16 mouse cellular contexts compared by ENCODE assay signal in genomic region chr14:119520632-119521031, GRCm38 (mm10).
A peak's percentile ranks its signal among the peaks of the same experiment; 100 is the strongest.
DNase-seq lines count a peak whose midpoint lies in the region; ATAC-seq and TF ChIP-seq lines count a peak whose summit lies in the region.
"Had no signal": no experiment of that assay in that cellular context is flagged by ENCODE, and none has a peak within 500 bp of the region (broad histone marks: within the 10 kb centered on the region; RNA-seq: fewer than 3 reads in every experiment).

No protein-coding gene starts in this region.

- H3K27ac ChIP-seq in intestine, embryonic 14.5 days (ENCODE audit: low read depth) = peak overlapping the region; percentile 38; the same call in 1 of the 2 replicates
- no peak overlapping the region for H3K27ac ChIP-seq in intestine, postnatal 0 days (ENCODE audit: low read depth, low read length)
- no peak overlapping the region for H3K27ac ChIP-seq in intestine, embryonic 15.5 days
- H3K27ac ChIP-seq: gastrocnemius, adult 2 months; hindbrain, embryonic 12.5 days had no signal

- H3K9me3 ChIP-seq in intestine, embryonic 14.5 days (ENCODE audit: control insufficient read depth, low read length) = no peaks in the 10 kb centered on the region
- no peaks in the 10 kb centered on the region for H3K9me3 ChIP-seq in intestine, postnatal 0 days (ENCODE audit: control insufficient read depth)
- no peaks in the 10 kb centered on the region for H3K9me3 ChIP-seq in intestine, embryonic 15.5 days
- H3K9me3 ChIP-seq: hindbrain, embryonic 12.5 days had no signal

- intact Hi-C loops in left cerebral cortex, postnatal 4 days (cut with DNase I) = no loop called here
- intact Hi-C loops in left cerebral cortex, postnatal 25 days (cut with DNase I) = no loop called here

- H3K4me2 ChIP-seq in intestine, embryonic 14.5 days (ENCODE audit: low read length) = no peak overlapping the region
- H3K4me2 ChIP-seq in intestine, postnatal 0 days (replicated peaks; ENCODE audit: low read depth) = no peak overlapping the region
- H3K4me2 ChIP-seq in intestine, embryonic 15.5 days (replicated peaks) = no peak overlapping the region
- H3K4me2 ChIP-seq: hindbrain, embryonic 12.5 days had no signal

- no peak for TF ChIP-seq CTCF in intestine, postnatal 0 days (IDR thresholded peaks at IDR 0.05; ENCODE audit: low read depth)

- no peak for ATAC-seq in intestine, embryonic 14.5 days (replicated peaks; ENCODE audit: low FRiP score, low TSS enrichment, low read depth)
- no peak for ATAC-seq in intestine, postnatal 0 days
- ATAC-seq in intestine, embryonic 15.5 days = peak; percentile 55; the same call in 1 of the 2 replicates

- no peaks in the 10 kb centered on the region for H3K36me3 ChIP-seq in intestine, embryonic 14.5 days (ENCODE audit: control insufficient read depth, insufficient read depth, low read length)
- H3K36me3 ChIP-seq in intestine, postnatal 0 days (ENCODE audit: control insufficient read depth, insufficient read depth) = no peaks in the 10 kb centered on the region
- no peaks in the 10 kb centered on the region for H3K36me3 ChIP-seq in intestine, embryonic 15.5 days
- H3K36me3 ChIP-seq: hindbrain, embryonic 12.5 days had no signal

- no peak overlapping the region for H3K4me3 ChIP-seq in intestine, embryonic 14.5 days (ENCODE audit: low read depth, low read length)
- H3K4me3 ChIP-seq in intestine, postnatal 0 days (ENCODE audit: low read depth, low read length) = no peak overlapping the region
- H3K4me3 ChIP-seq in intestine, embryonic 15.5 days (replicated peaks) = no peak overlapping the region
- H3K4me3 ChIP-seq: gastrocnemius, adult 2 months; hindbrain, embryonic 12.5 days had no signal

- no peak overlapping the region for H3K9ac ChIP-seq in intestine, embryonic 14.5 days (ENCODE audit: low read length)
- no peak overlapping the region for H3K9ac ChIP-seq in intestine, postnatal 0 days (ENCODE audit: low read depth, low read length)
- H3K9ac ChIP-seq in intestine, embryonic 15.5 days = no peak overlapping the region
- H3K9ac ChIP-seq: hindbrain, embryonic 12.5 days had no signal

- DNase-seq in adrenal gland, postnatal 14 days = peak; percentile 4
- no peak for DNase-seq in adrenal gland, postnatal 4 days (ENCODE audit: low spot score in 2 of 2)
- no peak for DNase-seq in intestine, embryonic 14.5 days (ENCODE audit: low spot score)
- peak; percentile 13 for DNase-seq in left cerebral cortex, postnatal 4 days
- DNase-seq in left cerebral cortex, postnatal 25 days (ENCODE audit: low spot score in 2 of 2) = no peak
- DNase-seq in right cerebral cortex, postnatal 10 days (ENCODE audit: low spot score in 2 of 2) = no peak
- DNase-seq: adrenal gland, adult 8-10 months; cerebellum, adult 9-11 months; gastrocnemius, adult 2 months; heart, adult 18-20 months; liver; midbrain, embryonic 14.5 days; thymus, postnatal 36 days had no signal

- no peaks in the 10 kb centered on the region for H3K27me3 ChIP-seq in intestine, embryonic 14.5 days (replicated peaks; ENCODE audit: control insufficient read depth, insufficient read depth, low read length)
- H3K27me3 ChIP-seq in intestine, postnatal 0 days (replicated peaks; ENCODE audit: control insufficient read depth, insufficient read depth, low read length) = no peaks in the 10 kb centered on the region
- H3K27me3 ChIP-seq in intestine, embryonic 15.5 days (replicated peaks) = no peaks in the 10 kb centered on the region

- 27% methylated on average over 5 of the region's 5 CpGs for WGBS in intestine, embryonic 14.5 days
- 46% methylated on average over 5 of the region's 5 CpGs for WGBS in intestine, postnatal 0 days
- 49% methylated on average over 5 of the region's 5 CpGs for WGBS in intestine, embryonic 15.5 days

- 0 out of 2 replicates have a peak, but pooled peaks cover 2% of the 10 kb centered on the region for H3K4me1 ChIP-seq in intestine, embryonic 14.5 days (replicated peaks; ENCODE audit: control insufficient read depth, insufficient read depth, low read length)
- H3K4me1 ChIP-seq in intestine, postnatal 0 days (replicated peaks; ENCODE audit: control insufficient read depth, insufficient read depth, low read length) = no peaks in the 10 kb centered on the region
- no peaks in the 10 kb centered on the region for H3K4me1 ChIP-seq in intestine, embryonic 15.5 days (replicated peaks)
- H3K4me1 ChIP-seq: hindbrain, embryonic 12.5 days had no signal

Comparison
In these comparisons a context has a peak if more than half of its experiments do, and no peak if none do; other contexts are left out.
1. DNase-seq: peak in adrenal gland, postnatal 14 days (single experiment) and left cerebral cortex, postnatal 4 days (single experiment); none in adrenal gland, postnatal 4 days (0 of 2), intestine, embryonic 14.5 days (single experiment), left cerebral cortex, postnatal 25 days (0 of 2) and right cerebral cortex, postnatal 10 days (0 of 2).